Mouse (Mus musculus): Measurements from ENCODE around the gene Larp1b.

Larp1b gene

GRCm38 (mm10) chr3:41021980-41022379, 72.4 kb downstream of the Larp1b start:
- DNase-seq: peak; percentile 15 to 43

- no peak for DNase-seq
Measured at GRCm38 (mm10) chr3:41030705-41031104, 81.1 kb downstream of the Larp1b start.

- DNase-seq: no peak
Measured at GRCm38 (mm10) chr3:41031286-41032210, 81.9 kb downstream of the Larp1b start.

GRCm38 (mm10) chr3:41038297-41038916, 88.8 kb downstream of the Larp1b start:
- no peak for DNase-seq

- no peak for DNase-seq
Measured at GRCm38 (mm10) chr3:41041241-41041640, 91.6 kb downstream of the Larp1b start.

- peak in 1 of 2 experiments; percentile 14 for DNase-seq
Measured at GRCm38 (mm10) chr3:41042195-41042938, 92.7 kb downstream of the Larp1b start.

- no peak for DNase-seq
Measured at GRCm38 (mm10) chr3:41043756-41044354, 94.2 kb downstream of the Larp1b start.

- DNase-seq: no peak
Measured at GRCm38 (mm10) chr3:41047838-41048237, 98.2 kb downstream of the Larp1b start.

- no peak for DNase-seq
Measured at GRCm38 (mm10) chr3:41053334-41053733, 103.7 kb downstream of the Larp1b start.

GRCm38 (mm10) chr3:41058395-41058794, 108.8 kb downstream of the Larp1b start:
- no peak for DNase-seq

- DNase-seq: no peak
Measured at GRCm38 (mm10) chr3:41059249-41059648, 109.6 kb downstream of the Larp1b start.

GRCm38 (mm10) chr3:41061831-41062565, 112.4 kb downstream of the Larp1b start:
- DNase-seq: no peak

GRCm38 (mm10) chr3:41062758-41063157, 113.1 kb downstream of the Larp1b start:
- no peak for DNase-seq

- DNase-seq: no peak
Measured at GRCm38 (mm10) chr3:41065320-41065719, 115.7 kb downstream of the Larp1b start.

GRCm38 (mm10) chr3:41070519-41070918, 120.9 kb downstream of the Larp1b start:
- no peak for DNase-seq

- DNase-seq: no peak
Measured at GRCm38 (mm10) chr3:41075376-41075775, 125.7 kb downstream of the Larp1b start.

GRCm38 (mm10) chr3:41078673-41079072, 129.0 kb downstream of the Larp1b start:
- DNase-seq: no peak

GRCm38 (mm10) chr3:41080724-41081123, 131.1 kb downstream of the Larp1b start:
- no peak for DNase-seq

- peak in 1 of 2 experiments; percentile 24 for DNase-seq
Measured at GRCm38 (mm10) chr3:41081474-41082301, 132.1 kb downstream of the Larp1b start.

- DNase-seq: no peak
Measured at GRCm38 (mm10) chr3:41082520-41082884, 132.9 kb downstream of the Larp1b start.

All from kidney, adult 8-10 months (tissue).